Mouse (Mus musculus) hindbrain, embryonic 10.5 days (tissue): Measurements from ENCODE around the gene Ttc7. TPM values are rescaled to one million over a fixed set of nuclear protein-coding genes. Genes with fewer than 3 reads are reported as not detected.

Source experiments
- DNase-seq: peaks from one replicate; pipeline ENCODE4 v3.0.0-alpha.2; 2017; ENCODE audit warnings: low spot score
- H3K27ac ChIP-seq: fragments of 300-500 bp; sonication (generic); 2 replicates; pipeline ENCODE4 v1.5.1; 2016; ENCODE audit warnings: mild to moderate bottlenecking, moderate library complexity
- H3K27me3 ChIP-seq: fragments of 300-500 bp; sonication (generic); 2 replicates; pipeline ENCODE4 v1.6.1; 2016; ENCODE audit warnings: mild to moderate bottlenecking; ENCODE audit not compliant: poor library complexity, insufficient read depth, severe bottlenecking
- H3K36me3 ChIP-seq: fragments of 300-500 bp; sonication (generic); 2 replicates; pipeline ENCODE4 v1.6.1; 2016; ENCODE audit warnings: mild to moderate bottlenecking, moderate library complexity
- H3K4me1 ChIP-seq: fragments of 300-500 bp; sonication (generic); replicated peaks from 2 replicates; pipeline ENCODE4 v1.6.1; 2016; ENCODE audit warnings: mild to moderate bottlenecking
- H3K4me3 ChIP-seq: fragments of 300-500 bp; sonication (generic); 2 replicates; pipeline ENCODE4 v1.5.1; 2016; ENCODE audit warnings: mild to moderate bottlenecking, moderate library complexity
- H3K9me3 ChIP-seq: fragments of 300-500 bp; sonication (generic); 2 replicates; pipeline ENCODE4 v1.6.1; 2016; ENCODE audit warnings: mild to moderate bottlenecking, moderate library complexity
- WGBS: fragments of 180-500 bp; shearing (Covaris S2); methylation state at CpG from one replicate; pipeline ENCODE4 v1.1.7; 2016; 5-methylcytosine and 5-hydroxymethylcytosine counted together
- polyA plus RNA-seq: library from polyadenylated mRNA; unstranded; fragments of >200 nt; fragmentation: Nextera tagmentation; extraction: Ambion mirVana; gene quantifications from 2 replicates; pipeline ENCODE4 v1.2.1, GENCODE M21; 2016

The Ttc7 gene
- polyA plus RNA-seq, 1 experiment from 2014 or later: 4.7 TPM

DNA sequence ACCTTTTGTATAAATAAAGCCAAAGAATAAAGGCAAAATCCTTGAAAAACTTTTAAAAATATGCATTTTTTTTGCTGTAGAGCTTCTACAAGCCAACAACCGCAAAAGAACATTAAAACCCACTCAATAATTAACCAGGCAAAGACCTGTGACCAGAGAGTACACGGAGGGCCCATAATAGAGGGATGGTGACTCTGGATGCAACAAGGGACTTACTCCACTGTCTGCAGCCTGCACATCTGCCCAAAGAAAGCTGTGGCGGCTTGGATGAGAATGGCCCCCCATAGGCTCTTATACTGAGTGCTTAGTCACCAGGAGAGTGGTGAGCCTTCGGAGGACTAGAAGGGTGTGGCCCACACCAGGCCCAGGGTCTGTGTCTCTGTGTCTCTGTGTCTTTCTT, 120.8 kb downstream of the Ttc7 start:
- Histone ChIP-seq H3K9me3 (no peaks in the 10 kb centered on the region), H3K4me3 (no peak overlapping the region), H3K27ac (no peak overlapping the region), H3K4me1 (peaks cover 9% of the 10 kb centered on the region), H3K36me3 (no peaks in the 10 kb centered on the region), H3K27me3 (no peaks in the 10 kb centered on the region)
- WGBS: 79% methylated on average over 4 of the region's 4 CpGs
- DNase-seq: no peak

- Histone ChIP-seq H3K4me1 (peaks cover 3% of the 10 kb centered on the region; the same call in 1 of the 2 replicates), H3K9me3 (no peaks in the 10 kb centered on the region), H3K27me3 (no peaks in the 10 kb centered on the region), H3K36me3 (no peaks in the 10 kb centered on the region), H3K27ac (no peak overlapping the region; the same call in 1 of the 2 replicates), H3K4me3 (no peak overlapping the region)
- no peak for DNase-seq
- 71% methylated on average over 11 of the region's 11 CpGs for WGBS
Measured at GRCm38 (mm10) chr17:87405576-87405975, 122.9 kb downstream of the Ttc7 start.

- H3K9me3 ChIP-seq: no peaks in the 10 kb centered on the region
- H3K4me3 ChIP-seq: no peak overlapping the region
- H3K27me3 ChIP-seq: no peaks in the 10 kb centered on the region
- 80% methylated on average over 4 of the region's 4 CpGs for WGBS
- no peaks in the 10 kb centered on the region for H3K36me3 ChIP-seq
- DNase-seq: no peak
- peaks cover 3% of the 10 kb centered on the region; the same call in 1 of the 2 replicates for H3K4me1 ChIP-seq
- no peak overlapping the region for H3K27ac ChIP-seq
Measured at GRCm38 (mm10) chr17:87406646-87407045, 124.0 kb downstream of the Ttc7 start.

DNA sequence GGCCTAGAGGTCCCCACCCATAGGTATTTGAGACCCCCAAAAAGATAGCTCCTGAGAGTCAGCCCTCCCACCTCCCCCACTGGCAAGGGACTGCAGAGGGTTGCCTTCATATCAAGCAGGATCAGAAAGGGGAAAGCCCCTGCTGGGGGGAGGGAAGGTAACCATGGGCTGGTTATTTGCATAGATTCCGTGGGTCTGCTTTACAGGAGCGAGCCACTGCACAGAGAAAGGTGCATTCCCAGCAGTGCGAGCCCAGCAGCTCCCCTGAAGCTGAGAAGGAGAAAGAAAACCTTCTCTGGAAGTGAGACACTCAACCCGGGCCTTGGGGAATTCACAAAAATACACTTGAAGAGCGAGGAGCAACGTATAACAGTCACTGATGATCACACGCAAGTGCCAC, 135.4 kb downstream of the Ttc7 start:
- no peak for DNase-seq
- Histone ChIP-seq H3K4me1 (no peaks in the 10 kb centered on the region), H3K27me3 (no peaks in the 10 kb centered on the region), H3K36me3 (no peaks in the 10 kb centered on the region), H3K4me3 (no peak overlapping the region), H3K27ac (no peak overlapping the region), H3K9me3 (no peaks in the 10 kb centered on the region)
- WGBS: 72% methylated on average over 7 of the region's 7 CpGs

DNA sequence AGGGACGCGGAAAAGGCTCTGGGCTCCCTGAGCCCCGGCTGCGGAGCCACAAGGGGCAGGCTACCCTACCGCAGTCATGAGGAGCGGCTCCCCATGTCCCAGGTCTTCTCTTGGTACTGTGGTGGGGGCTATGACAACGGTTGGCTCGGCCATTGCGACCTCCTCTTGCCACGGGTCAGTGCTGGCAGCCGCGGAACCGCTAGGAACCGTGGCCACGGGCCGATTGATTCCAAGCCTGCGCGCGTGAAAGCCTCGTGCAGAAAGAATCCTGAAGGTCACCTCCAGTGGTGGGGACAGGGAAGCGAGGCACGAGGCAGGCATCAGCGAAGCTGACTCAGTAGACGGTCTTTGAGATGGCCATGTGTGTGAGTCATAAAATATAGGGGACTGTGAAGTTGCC, 144.8 kb downstream of the Ttc7 start, which contains the start of gene Stpg4:
Gene Stpg4 (minus strand): TSS at position 231 of the 400 bp plus-strand sequence.
- Histone ChIP-seq H3K9me3 (no peaks in the 10 kb centered on the region), H3K27ac (no peak within 1 kb of the TSS), H3K27me3 (no peaks in the 10 kb centered on the region), H3K36me3 (peaks cover 51% of the 10 kb centered on the region), H3K4me1 (peaks cover 5% of the 10 kb centered on the region), H3K4me3 (no peak within 1 kb of the TSS)
- 51% methylated on average over 24 of the region's 24 CpGs for WGBS
- DNase-seq: peak; percentile 18

DNA sequence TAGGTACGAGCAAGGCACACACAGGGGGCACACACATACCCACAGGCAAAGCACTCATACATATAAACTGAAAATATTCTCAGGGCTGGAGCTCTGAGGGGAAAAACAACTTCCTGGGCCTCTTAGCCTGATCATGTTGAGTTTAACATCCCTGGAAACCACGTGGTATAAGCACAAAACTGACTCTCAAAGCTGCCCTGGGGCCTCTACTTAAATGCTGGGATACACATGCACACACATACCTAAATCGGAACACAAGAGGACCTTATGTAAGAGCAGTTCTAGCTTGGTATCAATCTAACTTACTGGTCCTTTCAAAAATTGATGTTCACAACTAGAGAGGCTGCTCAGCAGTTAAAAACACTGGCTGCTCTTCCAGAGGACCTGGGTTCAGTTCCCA, 146.7 kb downstream of the Ttc7 start:
- H3K9me3 ChIP-seq: no peaks in the 10 kb centered on the region
- H3K27me3 ChIP-seq: no peaks in the 10 kb centered on the region
- WGBS: 78% methylated on average over 3 of the region's 3 CpGs
- no peak for DNase-seq
- no peak overlapping the region for H3K27ac ChIP-seq
- H3K4me3 ChIP-seq: no peak overlapping the region
- H3K36me3 ChIP-seq: peaks cover 70% of the 10 kb centered on the region
- peaks cover 5% of the 10 kb centered on the region for H3K4me1 ChIP-seq

Other genes with a start within 250 kb of the Ttc7 start
- 7.5 and 8.8 TPM in 2 replicates for gene Socs5, start 175.2 kb upstream of the Ttc7 start, polyA plus RNA-seq
- gene Mcfd2, start 17.0 kb upstream of the Ttc7 start, polyA plus RNA-seq: 70.1 and 73.3 TPM in 2 replicates
- gene Stpg4, start 144.9 kb downstream of the Ttc7 start, polyA plus RNA-seq: not detected in 2 replicates
- 1,143 and 1,193 TPM in 2 replicates for gene Calm2, start 164.0 kb downstream of the Ttc7 start, polyA plus RNA-seq